Mouse (Mus musculus): ENCODE measurements around the gene Bbox1. TPM values are rescaled to one million over a fixed set of nuclear protein-coding genes. Genes with fewer than 3 reads are reported as not detected.

Gene Bbox1
- 0.27 and 0.43 TPM in 2 replicates for polyA plus RNA-seq (2012; rRNA removed)

GRCm38 (mm10) chr2:110314509-110315155 is at the start of gene Bbox1:
Bbox1 (minus strand) TSS chr2:110314560.
- WGBS = 89% methylated on average over 6 of the region's 6 CpGs
- H3K4me1 ChIP-seq (replicated peaks; ENCODE audit: control insufficient read depth, insufficient read depth, low read length) = no peaks in the 10 kb centered on the region
- H3K4me3 ChIP-seq (ENCODE audit: control insufficient read depth, insufficient read depth, low read length) = no peak within 1 kb of the TSS
- TF ChIP-seq POLR2A (IDR thresholded peaks at IDR 0.05; ENCODE audit: control insufficient read depth, extremely low read depth, insufficient read depth, low read length, poor library complexity) (no peak), CTCF (IDR thresholded peaks at IDR 0.05; ENCODE audit: borderline replicate concordance, control insufficient read depth, extremely low read depth, insufficient read depth, low read length, poor library complexity) (no peak)
- DNase-seq = no peak
- H3K36me3 ChIP-seq (ENCODE audit: control insufficient read depth, insufficient read depth, low read length) = no peaks in the 10 kb centered on the region
- H3K27me3 ChIP-seq (ENCODE audit: control insufficient read depth, insufficient read depth, low read length) = no peaks in the 10 kb centered on the region
- H3K27ac ChIP-seq (ENCODE audit: control insufficient read depth, insufficient read depth, low read length) = no peak within 1 kb of the TSS

- DNase-seq = no peak
- Histone ChIP-seq H3K4me1 (replicated peaks; ENCODE audit: control insufficient read depth, insufficient read depth, low read length) (no peaks in the 10 kb centered on the region), H3K27ac (ENCODE audit: control insufficient read depth, insufficient read depth, low read length) (no peak overlapping the region), H3K27me3 (ENCODE audit: control insufficient read depth, insufficient read depth, low read length) (no peaks in the 10 kb centered on the region), H3K36me3 (ENCODE audit: control insufficient read depth, insufficient read depth, low read length) (no peaks in the 10 kb centered on the region), H3K4me3 (ENCODE audit: control insufficient read depth, insufficient read depth, low read length) (no peak overlapping the region)
- TF ChIP-seq CTCF (IDR thresholded peaks at IDR 0.05; ENCODE audit: borderline replicate concordance, control insufficient read depth, extremely low read depth, insufficient read depth, low read length, poor library complexity) (no peak), POLR2A (IDR thresholded peaks at IDR 0.05; ENCODE audit: control insufficient read depth, extremely low read depth, insufficient read depth, low read length, poor library complexity) (no peak)
- 84% methylated on average over 3 of the region's 3 CpGs for WGBS
These were observed 49.5 kb upstream of the Bbox1 start for GRCm38 (mm10) chr2:110363855-110364254.

GRCm38 (mm10) chr2:110362432-110363283 is 48.3 kb upstream of the Bbox1 start, which contains the start of gene Fibin:
Fibin (minus strand) TSS chr2:110363183.
- DNase-seq = no peak
- TF ChIP-seq POLR2A (IDR thresholded peaks at IDR 0.05; ENCODE audit: control insufficient read depth, extremely low read depth, insufficient read depth, low read length, poor library complexity) (no peak), CTCF (IDR thresholded peaks at IDR 0.05; ENCODE audit: borderline replicate concordance, control insufficient read depth, extremely low read depth, insufficient read depth, low read length, poor library complexity) (no peak)
- H3K27ac ChIP-seq (ENCODE audit: control insufficient read depth, insufficient read depth, low read length) = no peak within 1 kb of the TSS

GRCm38 (mm10) chr2:110353302-110353970 is 39.1 kb upstream of the Bbox1 start:
- H3K4me3 ChIP-seq (ENCODE audit: control insufficient read depth, insufficient read depth, low read length) = no peak overlapping the region
- DNase-seq = no peak
- no peaks in the 10 kb centered on the region for H3K36me3 ChIP-seq (ENCODE audit: control insufficient read depth, insufficient read depth, low read length)
- no peaks in the 10 kb centered on the region for H3K27me3 ChIP-seq (ENCODE audit: control insufficient read depth, insufficient read depth, low read length)
- no peak overlapping the region for H3K27ac ChIP-seq (ENCODE audit: control insufficient read depth, insufficient read depth, low read length)
- 86% methylated on average over 5 of the region's 5 CpGs for WGBS
- no peak for TF ChIP-seq CTCF (IDR thresholded peaks at IDR 0.05; ENCODE audit: borderline replicate concordance, control insufficient read depth, extremely low read depth, insufficient read depth, low read length, poor library complexity)
- no peak for TF ChIP-seq POLR2A (IDR thresholded peaks at IDR 0.05; ENCODE audit: control insufficient read depth, extremely low read depth, insufficient read depth, low read length, poor library complexity)
- no peaks in the 10 kb centered on the region for H3K4me1 ChIP-seq (replicated peaks; ENCODE audit: control insufficient read depth, insufficient read depth, low read length)

More at GRCm38 (mm10) chr2:110362432-110363283, 48.3 kb upstream of the Bbox1 start, which contains the start of gene Fibin:
- H3K36me3 ChIP-seq (ENCODE audit: control insufficient read depth, insufficient read depth, low read length) = no peaks in the 10 kb centered on the region
- WGBS = 11% methylated on average over 33 of the region's 33 CpGs
- no peaks in the 10 kb centered on the region for H3K4me1 ChIP-seq (replicated peaks; ENCODE audit: control insufficient read depth, insufficient read depth, low read length)
- no peak within 1 kb of the TSS for H3K4me3 ChIP-seq (ENCODE audit: control insufficient read depth, insufficient read depth, low read length)
- no peaks in the 10 kb centered on the region for H3K27me3 ChIP-seq (ENCODE audit: control insufficient read depth, insufficient read depth, low read length)

- DNase-seq = no peak
- Histone ChIP-seq H3K27ac (ENCODE audit: control insufficient read depth, insufficient read depth, low read length) (no peak overlapping the region), H3K4me3 (ENCODE audit: control insufficient read depth, insufficient read depth, low read length) (no peak overlapping the region), H3K27me3 (ENCODE audit: control insufficient read depth, insufficient read depth, low read length) (no peaks in the 10 kb centered on the region), H3K4me1 (replicated peaks; ENCODE audit: control insufficient read depth, insufficient read depth, low read length) (no peaks in the 10 kb centered on the region), H3K36me3 (ENCODE audit: control insufficient read depth, insufficient read depth, low read length) (no peaks in the 10 kb centered on the region)
- WGBS = 80% methylated on average over 5 of the region's 5 CpGs
- TF ChIP-seq POLR2A (IDR thresholded peaks at IDR 0.05; ENCODE audit: control insufficient read depth, extremely low read depth, insufficient read depth, low read length, poor library complexity) (no peak), CTCF (IDR thresholded peaks at IDR 0.05; ENCODE audit: borderline replicate concordance, control insufficient read depth, extremely low read depth, insufficient read depth, low read length, poor library complexity) (no peak)
These were observed 37.5 kb upstream of the Bbox1 start for GRCm38 (mm10) chr2:110351843-110352251.

GRCm38 (mm10) chr2:110351406-110351805 is 37.0 kb upstream of the Bbox1 start:
- H3K4me1 ChIP-seq (replicated peaks; ENCODE audit: control insufficient read depth, insufficient read depth, low read length) = no peaks in the 10 kb centered on the region
- H3K36me3 ChIP-seq (ENCODE audit: control insufficient read depth, insufficient read depth, low read length) = no peaks in the 10 kb centered on the region
- TF ChIP-seq CTCF (IDR thresholded peaks at IDR 0.05; ENCODE audit: borderline replicate concordance, control insufficient read depth, extremely low read depth, insufficient read depth, low read length, poor library complexity) (no peak), POLR2A (IDR thresholded peaks at IDR 0.05; ENCODE audit: control insufficient read depth, extremely low read depth, insufficient read depth, low read length, poor library complexity) (no peak)
- no peak overlapping the region for H3K27ac ChIP-seq (ENCODE audit: control insufficient read depth, insufficient read depth, low read length)
- WGBS = 62% methylated on average over 1 of the region's 1 CpGs
- H3K4me3 ChIP-seq (ENCODE audit: control insufficient read depth, insufficient read depth, low read length) = no peak overlapping the region
- no peak for DNase-seq
- no peaks in the 10 kb centered on the region for H3K27me3 ChIP-seq (ENCODE audit: control insufficient read depth, insufficient read depth, low read length)

Measured in thymus, adult 2 months (tissue).